In the genomic region with DNA sequence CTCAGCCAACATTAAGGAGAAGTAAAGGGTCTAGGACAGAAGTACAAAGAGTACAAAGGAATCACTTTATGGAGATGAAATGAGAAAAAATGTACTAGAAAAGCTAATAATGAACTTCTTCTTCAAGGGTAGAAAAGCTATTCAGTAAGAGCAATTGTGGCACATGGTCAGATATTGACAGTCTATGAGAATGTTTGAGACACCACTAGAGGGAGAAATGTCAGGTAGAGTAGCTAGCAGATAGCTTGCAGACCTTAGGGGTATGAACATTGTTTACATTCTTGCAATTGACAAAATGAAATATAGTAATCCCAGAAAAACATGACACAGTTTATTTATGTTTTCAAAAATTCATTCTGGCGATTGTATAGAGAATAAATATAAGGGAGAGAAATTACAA, we compare ENCODE assay signal across 14 mouse cellular contexts.
"Had no signal": no experiment of that assay in that cellular context is flagged by ENCODE, and none has a peak within 500 bp of the region (broad histone marks: within the 10 kb centered on the region; RNA-seq: fewer than 3 reads in every experiment).

No protein-coding gene starts in this region.

- ATAC-seq: lung, postnatal 0 days; midbrain, embryonic 13.5 days; midbrain, embryonic 15.5 days had no signal

- DNase-seq: lung, adult 2 months; lung, postnatal 14 days; lung, postnatal 36 days; retina, postnatal 1 day; right cerebral cortex, adult 18-20 months; right cerebral cortex, postnatal 25 days; right cerebral cortex, postnatal 4 days; spleen, adult 18-20 months; thymus, adult 18-20 months; thymus, postnatal 25 days; thymus, postnatal 4 days had no signal
